Mouse (Mus musculus): ENCODE data around the gene Ldhb.

DNA sequence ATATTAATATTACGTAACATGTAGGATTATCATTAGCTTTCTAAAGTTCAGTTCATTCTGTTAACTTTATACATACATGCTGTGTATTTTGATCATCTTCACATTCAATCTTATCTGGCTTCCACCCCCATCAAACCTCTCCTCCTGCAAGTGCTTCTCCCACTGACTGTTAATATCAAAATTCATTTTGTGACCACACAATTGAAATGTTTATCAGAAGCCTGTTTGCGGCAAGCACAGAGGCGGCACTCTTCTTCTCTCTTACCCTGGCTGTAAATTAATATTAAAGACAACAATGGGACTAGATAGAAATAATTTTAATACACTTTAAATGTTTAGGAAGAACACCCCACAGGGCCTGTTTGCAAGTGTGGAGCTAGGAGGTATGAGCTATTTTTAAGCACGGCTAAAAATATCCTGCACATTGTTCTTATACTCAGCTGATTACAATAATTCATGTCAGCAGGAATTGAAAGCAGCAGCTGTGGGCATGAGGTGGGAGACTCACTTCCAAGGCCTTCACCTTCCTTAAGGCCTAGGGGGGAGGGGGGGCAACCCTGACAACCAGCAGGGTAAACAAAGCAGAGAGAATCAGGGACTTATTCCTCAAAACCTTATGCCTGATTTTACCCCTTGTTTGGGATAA is 22.2 kb downstream of the Ldhb start:
- TF ChIP-seq POLR2A (IDR thresholded peaks at IDR 0.05; ENCODE audit: insufficient read length, low read depth), result no peak
- no peak for TF ChIP-seq TCF12 (IDR thresholded peaks at IDR 0.05; ENCODE audit: insufficient read depth, poor library complexity, severe bottlenecking)
- TF ChIP-seq MAX (IDR thresholded peaks at IDR 0.05; ENCODE audit: low read depth), result no peak
- peak in 2 of 3 experiments; percentile 8 to 59 for TF ChIP-seq MYOD1 (IDR thresholded peaks at IDR 0.05; ENCODE audit: control insufficient read depth in 1 of 3, insufficient read length in 2 of 3, low read depth in 2 of 3)
- no peak for TF ChIP-seq MYOG (IDR thresholded peaks at IDR 0.05; ENCODE audit: control insufficient read depth in 1 of 3, insufficient read depth in 1 of 3, insufficient read length in 2 of 3, low read depth in 2 of 3)

Measured in myocyte (in vitro differentiated cells).